Mouse (Mus musculus) cerebellum, adult 9-10 months (tissue): ENCODE results near the gene Hoxa6.

Experiments used
- DNase-seq: peaks from one replicate; pipeline ENCODE4 v3.0.0; 2022

Hoxa6 gene

DNA sequence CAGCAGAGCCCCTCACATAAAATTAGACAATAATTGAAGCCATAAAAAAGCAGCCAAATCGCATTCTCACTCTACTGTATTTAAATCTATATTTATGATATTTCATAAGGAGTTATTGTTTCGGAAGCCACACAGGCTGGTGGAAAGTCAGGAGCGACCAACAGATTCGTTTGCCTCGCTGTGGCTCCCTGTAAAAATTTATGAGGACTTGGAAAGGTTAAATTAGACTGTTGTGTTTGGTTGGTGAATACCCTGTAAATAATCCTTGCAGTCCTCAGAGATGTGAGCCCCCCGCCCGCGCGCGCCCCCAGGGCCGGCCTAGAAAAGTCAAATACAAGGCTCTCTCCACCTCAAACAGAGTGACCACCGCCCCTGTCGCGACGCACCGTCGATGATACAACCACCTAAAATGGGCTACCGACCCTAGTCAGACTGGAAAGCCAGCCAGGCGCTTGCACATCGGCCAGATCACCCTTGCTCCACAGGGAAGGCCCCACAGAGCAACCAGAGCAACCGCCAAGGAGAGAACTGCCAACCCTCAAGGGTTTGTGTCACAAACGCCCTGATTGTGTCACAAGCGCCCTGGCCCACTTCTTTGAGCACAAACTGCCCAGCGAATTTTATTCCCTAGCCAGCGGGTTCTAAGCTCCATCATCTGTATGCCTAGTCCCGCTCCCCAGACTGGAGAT lies 18.2 kb upstream of the Hoxa6 start:
- DNase-seq = no peak

DNA sequence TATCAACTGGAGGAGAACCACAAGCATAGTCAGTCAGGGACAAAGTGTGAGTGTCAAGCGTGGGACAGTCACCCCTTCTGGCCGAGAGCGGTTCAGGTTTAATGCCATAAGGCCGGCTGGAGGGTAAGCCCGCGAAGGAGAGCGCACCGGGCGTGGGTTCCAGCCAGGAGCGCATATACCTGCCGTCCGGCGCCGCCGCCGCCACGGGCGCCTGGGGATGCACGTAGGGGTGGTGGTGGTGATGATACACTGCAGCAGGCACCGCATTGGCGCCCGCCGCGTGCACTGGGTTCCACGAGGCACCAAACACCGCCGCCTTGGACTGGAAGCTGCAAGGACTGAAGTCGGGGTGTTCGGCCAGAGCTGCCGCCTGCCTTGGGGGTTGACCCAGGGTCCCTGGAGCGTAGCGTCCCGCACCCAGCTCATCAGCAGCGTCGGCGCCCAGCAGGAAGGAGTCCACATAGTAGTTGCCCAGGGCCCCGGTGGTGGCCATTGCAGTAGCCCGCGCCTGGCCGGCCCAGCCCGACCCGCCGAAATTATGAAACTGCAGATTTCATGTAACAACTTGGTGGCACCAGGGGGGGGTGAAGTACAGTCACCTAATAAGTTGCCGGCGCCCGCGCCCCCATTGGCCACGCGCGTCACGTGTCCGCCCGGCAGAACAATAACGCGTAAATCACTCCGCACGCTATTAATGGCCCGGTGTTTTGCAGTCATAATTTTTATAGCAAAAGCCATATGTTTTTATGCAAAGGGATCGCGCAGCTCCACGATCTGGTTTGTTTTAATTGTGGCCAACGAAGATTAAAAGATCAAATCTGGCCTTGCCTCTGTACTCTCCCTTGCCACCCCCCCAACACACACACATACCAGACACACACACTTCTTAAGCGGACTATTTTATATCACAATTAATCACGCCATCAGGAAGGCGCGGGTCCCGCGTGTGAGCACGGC lies 17.4 kb upstream of the Hoxa6 start:
- DNase-seq = no peak

DNA sequence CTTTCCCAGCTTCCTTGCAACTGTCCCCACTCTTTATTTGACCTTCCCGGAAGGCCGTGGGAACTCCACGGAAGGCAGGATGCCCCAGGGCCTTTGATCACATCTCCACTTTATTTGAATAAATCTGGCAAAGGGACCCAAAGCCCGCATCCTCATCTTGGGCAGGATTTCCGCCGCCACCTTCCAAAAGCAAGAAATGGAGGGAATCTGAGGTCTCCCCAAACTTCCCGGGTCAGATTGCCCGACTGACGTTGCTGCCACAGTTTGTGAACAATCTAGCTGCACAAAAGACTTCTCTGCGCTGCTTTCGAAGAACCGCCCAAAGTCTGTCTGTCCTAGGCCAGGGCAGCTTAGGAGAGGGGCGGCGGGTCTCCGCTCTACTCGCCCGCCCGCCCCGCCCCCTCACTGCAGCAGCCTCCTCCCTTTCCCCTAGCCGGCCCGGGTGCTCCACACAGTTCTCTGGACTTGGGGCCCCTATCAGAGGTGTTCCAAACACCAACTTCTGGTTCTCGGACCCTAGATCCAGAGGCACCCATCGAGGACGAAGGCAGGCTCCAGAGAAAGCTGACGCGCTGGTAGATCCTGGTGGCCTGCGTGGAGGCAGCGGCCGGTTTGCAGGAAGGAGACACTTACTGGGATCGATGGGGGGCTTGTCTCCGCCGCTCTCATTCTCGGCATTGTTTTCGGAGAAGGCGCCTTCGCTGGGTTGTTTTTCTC lies 16.5 kb upstream of the Hoxa6 start:
- DNase-seq = no peak

DNA sequence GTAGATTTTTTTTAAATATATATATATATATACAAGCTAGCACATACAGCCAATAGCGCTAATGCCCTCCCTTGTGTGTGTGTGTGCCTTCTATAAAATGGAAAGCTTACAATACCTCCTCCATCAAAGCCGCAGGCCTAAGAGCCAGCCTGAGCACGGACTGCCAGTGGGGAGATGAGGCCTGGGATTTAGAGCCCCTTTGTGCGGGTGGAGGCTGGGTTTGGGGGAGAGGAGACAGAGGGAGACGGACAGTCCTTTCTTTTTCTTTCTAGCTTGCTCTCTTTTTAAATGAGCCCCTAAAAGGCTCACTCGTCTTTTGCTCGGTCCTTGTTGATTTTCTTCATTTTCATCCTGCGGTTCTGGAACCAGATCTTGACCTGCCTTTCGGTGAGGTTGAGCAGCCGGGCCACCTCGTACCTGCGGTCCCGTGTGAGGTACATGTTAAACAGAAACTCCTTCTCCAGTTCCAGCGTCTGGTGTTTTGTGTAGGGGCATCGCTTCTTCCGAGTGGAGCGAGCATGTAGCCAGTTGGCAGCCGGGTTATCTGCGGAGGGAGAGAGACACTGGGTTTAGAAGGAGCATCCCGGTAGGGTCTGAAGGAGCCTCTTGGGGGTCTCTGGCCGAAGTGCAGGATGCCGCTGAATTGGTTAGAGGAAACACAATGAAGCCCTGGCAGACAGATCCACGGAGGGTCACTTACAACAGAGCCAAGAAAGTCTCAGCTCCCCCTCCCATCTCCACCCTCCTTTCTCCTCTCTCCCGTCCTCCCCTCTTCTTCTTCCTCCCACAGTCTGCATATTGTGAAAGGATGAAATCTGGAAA lies 15.6 kb upstream of the Hoxa6 start:
- DNase-seq = no peak

DNA sequence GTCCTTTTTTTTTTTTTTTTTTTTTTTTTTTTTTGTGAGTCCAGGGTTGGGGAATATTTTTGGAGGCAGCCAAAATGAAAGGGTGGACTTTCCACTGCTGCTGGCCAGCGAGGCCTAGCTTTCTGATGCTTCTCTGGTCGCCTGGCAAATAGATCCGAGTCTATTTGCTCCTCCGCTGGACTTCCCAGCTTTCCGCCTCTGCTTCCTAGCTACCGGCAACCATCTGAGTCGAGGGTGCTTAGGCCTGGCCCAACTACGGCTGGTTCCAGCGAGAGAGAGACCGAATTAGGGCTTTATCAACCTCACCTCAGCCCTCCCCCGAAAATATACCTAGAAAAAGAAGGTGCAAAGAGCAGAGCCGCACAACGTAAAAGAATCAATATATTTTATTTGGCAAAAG lies 14.2 kb upstream of the Hoxa6 start:
- DNase-seq = no peak

DNA sequence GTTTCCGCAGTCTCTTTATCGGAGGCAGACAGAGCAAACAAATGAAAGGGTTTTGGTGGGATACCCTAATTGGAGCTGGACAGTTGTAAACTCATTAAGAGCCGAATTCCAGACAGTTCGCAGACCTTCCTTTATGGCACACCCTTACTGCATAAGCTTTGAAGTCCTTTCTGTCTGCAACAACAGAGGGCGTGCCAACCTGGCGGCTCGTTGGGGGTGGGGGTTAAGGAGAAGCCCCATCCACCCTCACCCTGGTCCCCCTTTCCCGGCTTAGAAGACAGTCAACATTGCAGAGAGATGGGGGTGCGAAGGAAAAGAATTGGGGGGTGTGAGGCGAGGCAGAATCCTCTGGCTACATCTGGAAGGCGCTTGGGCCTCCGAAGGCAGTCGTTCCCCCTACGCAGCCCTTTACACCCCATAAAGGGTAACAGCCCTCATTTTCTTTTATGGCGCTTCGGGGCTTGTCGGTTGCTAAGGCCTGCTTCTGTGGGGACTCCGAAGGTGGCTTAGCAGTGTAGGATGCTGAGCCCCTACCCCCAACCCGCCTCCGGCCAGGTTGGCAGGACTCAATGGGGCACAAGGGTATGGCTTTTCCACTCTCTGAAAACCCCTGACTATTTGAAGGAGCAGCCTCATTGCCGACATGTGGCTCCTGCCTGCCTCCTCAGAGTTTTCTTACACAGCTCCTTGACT lies 13.6 kb upstream of the Hoxa6 start:
- no peak for DNase-seq

DNA sequence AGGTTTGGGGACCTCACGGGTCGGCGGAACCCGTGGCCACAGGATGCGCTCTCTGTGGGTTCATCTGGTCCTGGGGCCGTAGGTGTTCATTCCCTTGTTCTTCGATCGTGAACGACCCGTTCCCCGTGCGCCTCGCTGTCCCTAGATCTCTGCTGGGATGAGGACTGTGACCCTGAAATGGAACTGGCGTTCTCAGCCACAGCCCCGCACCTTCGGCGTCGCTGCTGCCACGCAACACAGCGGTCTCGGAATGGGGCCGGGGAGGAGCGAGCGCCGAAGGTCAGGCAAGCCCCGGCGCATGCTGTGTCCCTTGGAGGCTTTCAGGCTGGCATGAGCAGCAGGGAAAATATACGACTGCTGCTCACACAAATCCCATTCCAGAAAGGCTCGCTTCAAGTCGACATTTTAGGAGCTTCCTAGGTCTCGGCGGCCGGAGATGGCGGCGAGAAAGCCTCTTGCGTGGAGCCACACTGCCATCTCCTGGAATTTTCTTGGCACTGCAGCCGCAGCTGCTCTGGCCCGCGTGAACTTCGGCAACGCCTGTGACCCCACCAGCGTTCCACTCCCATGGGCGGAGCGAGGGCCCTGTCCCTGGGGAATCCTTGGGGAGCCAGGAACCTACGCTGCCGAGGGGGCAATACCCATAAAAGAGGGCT lies 12.9 kb upstream of the Hoxa6 start, which contains the start of gene Hoxa7:
Hoxa7 (minus strand) TSS at position 518 of the 656 bp plus-strand sequence.
- DNase-seq = peak; percentile 72

DNA sequence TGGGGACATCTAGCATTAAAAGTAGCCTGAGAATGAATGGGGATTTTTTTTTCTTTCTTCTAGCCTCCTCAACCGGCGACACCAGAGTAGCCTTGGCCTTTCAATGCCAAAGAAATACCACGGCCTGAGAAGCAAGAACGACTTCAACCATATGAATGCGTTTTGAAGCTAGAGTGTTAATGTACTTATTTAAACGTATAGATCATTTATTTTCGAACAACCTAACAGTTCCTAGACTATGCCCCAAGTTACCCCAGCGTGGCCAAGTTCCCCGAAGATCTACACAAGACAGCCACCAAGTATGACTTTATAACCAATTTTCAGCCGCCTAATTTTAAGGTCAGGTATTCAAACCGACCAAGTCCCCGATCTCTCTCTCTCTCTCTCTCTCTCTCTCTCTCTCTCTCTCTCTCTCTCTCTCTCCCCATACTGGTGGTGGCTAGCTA lies 12.4 kb upstream of the Hoxa6 start:
- no peak for DNase-seq

DNA sequence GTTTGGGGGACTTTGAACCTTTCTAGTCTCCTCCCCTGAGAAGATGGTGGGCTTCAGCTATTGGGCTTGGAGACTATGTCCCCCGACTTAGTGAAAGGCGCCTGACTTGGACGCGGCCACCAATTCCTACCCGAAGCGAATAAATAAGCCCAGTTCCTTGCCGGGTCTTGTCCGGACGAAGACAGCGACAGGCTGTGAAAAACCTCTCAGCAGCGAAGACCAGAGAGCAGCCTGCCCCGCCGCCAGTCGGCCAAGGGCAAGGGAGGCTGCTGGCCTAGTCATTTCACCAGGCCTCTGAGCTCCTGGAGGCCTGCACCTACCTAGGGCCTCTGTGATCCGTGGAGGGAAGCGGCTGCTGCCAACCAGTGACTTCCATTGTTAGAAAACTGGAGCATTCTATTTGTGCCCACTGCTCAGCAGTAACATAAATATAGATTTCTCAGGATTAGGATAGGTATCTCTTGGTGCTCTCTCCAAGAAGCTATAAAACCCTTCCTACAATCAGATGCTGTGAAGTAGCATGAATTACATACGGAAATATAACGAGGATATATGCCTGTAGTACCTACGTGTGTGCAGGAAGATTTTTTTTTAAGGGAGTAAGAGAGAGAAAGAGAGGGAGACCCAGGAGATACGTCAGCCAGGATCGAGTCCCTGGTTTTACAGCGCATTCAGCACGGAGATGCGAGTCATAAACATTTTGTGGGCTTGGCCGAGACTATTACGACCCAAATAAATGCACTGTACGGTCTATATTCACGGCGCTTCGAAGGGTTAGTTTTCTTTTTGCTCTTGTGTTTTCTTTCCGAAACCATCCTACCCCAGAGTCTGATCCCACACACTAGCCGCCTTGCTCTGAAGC lies 11.7 kb upstream of the Hoxa6 start:
- no peak for DNase-seq

DNA sequence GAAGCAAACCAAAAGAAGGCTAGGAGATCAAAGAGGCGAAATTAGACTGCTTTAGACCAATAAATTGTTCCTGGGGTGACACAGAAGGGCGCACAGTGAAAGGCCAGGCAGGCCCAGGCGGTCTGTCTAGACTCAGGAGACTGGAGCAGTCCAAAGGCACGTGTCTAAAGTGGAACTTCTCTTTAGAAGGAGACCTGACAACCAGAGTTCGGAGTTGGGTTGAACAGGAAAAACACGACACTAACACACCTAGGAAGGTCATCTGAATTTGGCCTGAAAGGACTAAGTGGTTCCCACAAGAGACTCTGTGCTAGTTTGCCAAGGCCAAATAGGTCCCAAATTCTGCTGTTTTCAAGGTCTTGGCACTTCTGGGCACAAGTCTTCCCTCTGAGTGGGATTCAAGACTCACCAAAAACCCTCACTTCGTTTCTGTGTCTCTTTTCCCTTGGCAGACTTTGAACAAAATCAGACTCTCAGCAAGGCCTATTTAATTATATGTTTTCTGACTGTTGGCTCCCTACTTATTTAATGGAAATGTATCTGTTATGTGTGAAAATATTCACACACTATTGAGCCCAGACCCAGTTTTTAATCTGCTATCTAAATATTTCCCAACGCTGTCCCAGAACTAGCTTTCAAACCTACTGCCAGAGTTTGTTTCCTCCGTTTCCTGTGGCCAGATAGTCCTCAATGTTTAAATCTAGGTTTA lies 10.9 kb upstream of the Hoxa6 start:
- DNase-seq = no peak

DNA sequence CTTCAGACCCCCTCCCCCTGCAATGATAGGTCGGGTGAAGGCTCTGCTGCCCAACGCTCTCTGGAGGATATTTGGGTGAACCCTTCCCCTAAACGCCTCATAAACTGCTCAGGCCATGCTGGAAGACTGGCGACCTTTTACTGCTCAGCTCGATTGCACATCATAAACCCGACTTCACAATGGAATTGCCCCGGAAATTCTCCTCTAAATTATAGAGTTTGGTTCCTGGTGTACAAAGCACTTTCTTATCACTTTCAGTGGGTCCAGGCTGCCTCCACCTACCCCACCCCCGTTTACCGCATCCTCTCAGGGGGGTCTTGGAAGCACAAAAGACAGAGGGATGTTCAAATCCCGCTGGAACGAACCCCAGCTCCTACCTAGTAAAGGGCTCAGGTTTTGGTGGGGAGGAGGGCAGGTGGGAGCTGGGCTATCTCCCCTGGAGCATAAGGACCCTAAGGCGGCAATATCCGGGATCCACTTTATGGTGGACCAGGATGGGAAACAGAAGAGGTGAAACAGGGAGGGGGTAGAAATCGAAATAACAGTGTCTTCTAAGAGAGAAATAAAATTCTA lies 10.2 kb upstream of the Hoxa6 start:
- DNase-seq = no peak

DNA sequence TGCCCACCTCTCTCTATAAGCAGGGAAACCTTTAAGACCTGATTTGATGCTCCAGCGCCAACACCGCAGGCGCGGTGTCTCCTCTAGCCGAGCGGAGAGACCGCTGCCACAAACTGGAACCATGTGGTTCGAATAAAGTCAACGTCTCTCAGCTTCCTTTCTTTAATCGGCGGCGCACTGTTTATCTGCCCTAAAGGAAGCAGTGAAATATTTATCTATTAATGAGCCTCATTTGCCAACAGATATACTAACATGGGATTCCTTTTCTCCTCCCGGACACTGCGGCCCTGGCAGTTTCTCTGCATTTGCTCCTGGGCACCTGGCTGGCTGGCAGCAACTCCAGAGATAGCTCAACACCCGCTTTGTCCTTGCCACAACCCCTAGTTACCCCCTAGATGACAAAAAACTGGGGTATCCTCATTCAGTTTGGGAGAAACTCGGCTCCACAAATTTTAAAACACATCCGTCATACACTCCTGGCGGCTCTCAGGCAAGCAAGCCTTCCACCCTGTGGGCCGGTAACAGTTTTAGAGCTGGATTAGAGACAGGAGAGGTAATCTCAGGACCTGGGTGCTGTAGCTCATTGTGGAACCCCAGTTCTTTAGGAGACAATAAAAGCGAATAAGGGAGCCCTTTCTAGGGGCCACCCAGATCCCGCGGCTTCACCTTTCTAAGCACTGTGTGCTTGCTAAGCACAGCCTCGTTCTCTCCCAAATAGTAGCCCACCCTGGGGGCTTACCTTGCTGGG lies 9.5 kb upstream of the Hoxa6 start:
- DNase-seq = no peak

DNA sequence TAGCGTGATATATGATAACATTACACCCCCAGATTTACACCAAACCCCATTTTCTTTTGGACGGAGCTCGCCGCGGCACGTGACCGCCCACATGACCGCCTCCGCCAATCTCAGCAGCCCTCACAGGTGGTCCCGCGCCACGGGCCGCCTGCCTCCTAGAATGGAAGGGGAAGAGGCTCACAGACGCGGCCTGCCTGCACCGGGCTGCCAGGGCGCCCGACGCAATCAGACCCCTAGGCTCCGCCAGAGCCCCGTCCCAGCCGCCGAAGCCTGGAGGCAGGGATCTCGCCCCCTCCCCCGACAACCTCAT lies 8.9 kb upstream of the Hoxa6 start:
- DNase-seq = no peak

DNA sequence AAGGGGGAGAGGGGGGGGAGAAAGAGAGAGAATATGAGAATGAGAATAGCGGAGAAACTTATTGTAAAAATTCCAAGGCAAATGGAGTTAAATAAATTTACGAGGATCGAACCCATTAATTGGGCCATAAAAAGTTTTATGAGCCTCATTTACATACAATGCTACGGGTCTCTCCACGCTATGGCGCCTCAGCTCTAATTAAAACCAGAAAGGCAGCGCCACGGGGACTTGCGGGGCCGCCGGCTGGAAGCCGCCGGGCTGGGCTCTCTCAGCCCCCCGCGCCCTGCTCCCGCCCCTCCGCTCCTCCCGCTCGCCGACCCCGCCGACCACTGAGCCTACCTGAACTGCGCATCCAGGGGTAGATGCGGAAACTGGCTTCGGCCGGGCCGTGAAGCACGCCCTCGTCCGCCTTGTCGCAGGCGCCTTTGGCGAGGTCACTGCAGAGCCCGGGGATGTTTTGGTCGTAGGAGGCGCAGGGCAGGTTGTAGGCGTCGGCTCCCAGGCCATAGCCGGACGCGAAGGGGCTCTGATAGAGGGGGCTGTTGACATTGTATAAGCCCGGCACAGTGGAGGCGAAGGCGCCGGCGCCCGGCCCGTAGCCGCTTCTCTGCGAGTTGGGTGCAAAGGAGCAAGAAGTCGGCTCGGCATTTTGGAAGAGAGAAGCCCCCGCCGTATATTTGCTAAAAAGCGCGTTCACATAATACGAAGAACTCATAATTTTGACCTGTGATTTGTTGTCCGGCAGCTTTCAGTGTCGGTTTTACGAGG lies 8.4 kb upstream of the Hoxa6 start:
- DNase-seq = no peak

DNA sequence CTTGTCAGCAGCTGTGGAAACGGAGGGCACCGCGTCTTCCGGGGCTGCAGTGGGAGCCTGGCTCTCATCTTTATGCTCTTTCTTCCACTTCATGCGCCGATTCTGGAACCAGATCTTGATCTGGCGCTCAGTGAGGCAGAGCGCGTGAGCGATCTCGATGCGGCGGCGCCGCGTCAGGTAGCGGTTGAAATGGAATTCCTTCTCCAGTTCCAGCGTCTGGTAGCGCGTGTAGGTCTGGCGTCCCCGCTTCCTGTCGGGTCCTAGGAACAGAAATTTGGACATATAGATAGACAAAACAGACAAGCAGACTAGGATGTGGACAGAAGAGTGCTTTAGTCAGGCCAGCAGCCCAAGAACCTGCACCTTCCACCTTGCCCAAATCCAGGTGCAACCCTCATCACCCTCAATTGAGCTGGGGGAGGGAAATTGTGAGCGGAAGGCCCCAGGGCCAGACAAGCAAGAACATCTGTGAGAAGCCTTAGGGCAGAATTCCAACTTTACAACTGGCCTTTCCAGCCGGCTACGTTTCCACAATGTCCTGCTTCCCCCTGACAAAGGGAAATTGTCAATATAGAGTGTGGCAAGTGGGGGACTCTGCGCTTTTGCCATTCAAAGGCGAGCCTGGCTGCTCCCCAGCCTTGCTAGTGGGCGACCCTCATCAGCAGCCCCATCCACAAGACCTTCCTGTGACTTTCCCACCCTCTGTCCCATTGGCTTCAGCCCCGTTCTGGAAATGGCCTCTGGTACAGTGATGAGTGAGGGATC lies 7.4 kb upstream of the Hoxa6 start:
- no peak for DNase-seq

DNA sequence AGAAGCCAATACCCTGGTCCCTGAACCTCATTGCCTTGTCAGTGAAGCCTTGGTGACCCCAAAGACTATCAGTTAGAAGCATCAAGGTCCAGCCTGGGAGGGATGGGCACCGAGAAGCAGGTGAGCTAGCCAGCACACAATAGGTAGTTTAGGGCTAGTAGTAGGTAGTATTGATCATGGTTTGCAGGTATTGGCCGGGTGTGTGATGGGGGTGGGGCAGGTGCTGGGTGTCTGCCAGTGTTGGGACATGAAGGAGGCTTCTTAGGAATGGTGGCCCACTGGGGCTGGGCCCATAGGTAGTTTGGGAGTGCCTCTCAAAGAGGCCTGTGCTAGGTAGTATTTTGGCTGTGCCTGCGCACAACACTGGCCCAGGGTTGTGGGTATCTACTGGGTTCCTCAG lies 6.5 kb upstream of the Hoxa6 start:
- no peak for DNase-seq

DNA sequence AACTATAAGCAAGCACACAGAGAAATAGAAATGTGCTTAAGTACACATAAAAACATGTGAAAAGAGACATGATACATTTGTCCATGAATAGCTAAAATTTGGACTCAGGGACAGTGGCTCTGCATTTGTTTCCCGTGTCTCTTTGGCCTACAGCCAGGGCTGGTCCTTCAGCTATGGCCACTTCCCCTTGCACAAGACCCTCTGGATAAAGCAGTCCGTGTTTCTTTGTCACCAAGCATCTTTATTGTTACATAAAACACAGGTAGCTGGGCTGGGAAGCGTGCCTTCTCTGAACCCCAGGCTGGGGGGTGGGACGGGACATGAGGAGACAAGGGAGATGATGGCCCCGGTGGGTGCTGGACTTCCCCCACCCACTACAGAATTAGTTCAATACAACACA lies 5.7 kb upstream of the Hoxa6 start:
- no peak for DNase-seq
